Mouse (Mus musculus): ENCODE measurements around the gene Vmn2r61. TPM values are rescaled to one million over a fixed set of nuclear protein-coding genes. Genes with fewer than 3 reads are reported as not detected.

Vmn2r61 gene
- total RNA-seq (2023), result not detected

DNA sequence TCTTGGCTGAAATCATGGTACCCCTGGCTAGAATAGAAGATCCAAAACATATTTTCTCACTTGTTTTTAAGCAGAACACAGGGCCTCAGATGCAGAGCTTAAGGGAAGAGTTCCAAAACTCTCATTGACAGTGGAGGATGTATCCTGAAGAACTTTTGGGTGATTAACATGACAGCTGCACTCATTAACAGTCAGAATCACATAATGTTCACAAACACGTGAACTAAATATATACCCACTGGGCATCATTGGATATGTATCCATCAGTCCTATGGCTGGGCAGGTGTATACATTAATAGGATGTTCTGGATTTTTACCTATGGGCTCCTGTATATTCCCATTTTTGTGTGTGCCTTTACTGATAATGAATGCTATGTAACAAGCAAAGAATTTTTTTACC is at the start of gene Vmn2r61:
TSS of gene Vmn2r61 (plus strand) at position 301 of the 400 bp plus-strand sequence.

Other genes starting within 250 kb of the Vmn2r61 start
- gene Vmn2r59, start 201.0 kb upstream of the Vmn2r61 start, total RNA-seq (2023), result not detected
- gene Vmn2r60, start 152.3 kb upstream of the Vmn2r61 start, total RNA-seq (2023), result not detected
- gene 4933421I07Rik, start 188.1 kb downstream of the Vmn2r61 start, total RNA-seq (2023), result not detected
- 33.1 TPM for gene Zfp141, start 245.7 kb downstream of the Vmn2r61 start, total RNA-seq (2023)

All from CD4-positive naive resting alpha-beta T cell, adult 57 days (primary cell).